Mouse (Mus musculus): Measurements from ENCODE around the gene Pxt1.

- TF ChIP-seq CTCF (IDR thresholded peaks at IDR 0.05; ENCODE audit: low read depth) (no peak), EP300 (IDR thresholded peaks at IDR 0.05; ENCODE audit: low read depth) (no peak)
Observed at GRCm38 (mm10) chr17:28984724-28985420, 41.2 kb upstream of the Pxt1 start.

All from heart, postnatal 0 days (tissue).